Mouse (Mus musculus) limb, embryonic 15.5 days (tissue): ENCODE results near the gene Ercc1. TPM values are rescaled to one million over a fixed set of nuclear protein-coding genes. Genes with fewer than 3 reads are reported as not detected.

Experiments used
- microRNA counts: library from miRNA; unstranded; fragments of <30 nt; microRNA quantifications from one replicate; lab custom pipeline; 2016
- microRNA-seq: library from miRNA; unstranded; fragments of <30 nt; microRNA quantifications from one replicate; pipeline ENCODE4, GENCODE M21; 2016
- polyA plus RNA-seq: library from polyadenylated mRNA; unstranded; fragments of >200 nt; fragmentation: Nextera tagmentation; extraction: Ambion mirVana; gene quantifications from 2 replicates; pipeline ENCODE4 v1.2.1, GENCODE M21; 2015

The Ercc1 gene
- polyA plus RNA-seq, 1 experiment from 2014 or later, result 75.7 TPM

MicroRNAs within 50 kb of the gene (microRNA counts, 519-probe panel; counts per million panel counts)
- not detected for microRNA mmu-miR-343 (lab: Ali Mortazavi, UCI)

Small RNA genes lying within 50 kb of the gene (microRNA-seq; reads per million reads assigned to microRNA genes)
- not detected for gene Mir343

Other genes starting within 250 kb of the Ercc1 start
- gene Gm4969, start 226.4 kb upstream of the Ercc1 start, polyA plus RNA-seq, result 2.4 and 2.6 TPM in 2 replicates
- gene Fbxo46, start 224.9 kb upstream of the Ercc1 start, polyA plus RNA-seq, result 16.1 and 16.9 TPM in 2 replicates
- gene Qpctl, start 195.5 kb upstream of the Ercc1 start, polyA plus RNA-seq, result 13.7 and 13.8 TPM in 2 replicates
- 124 and 130 TPM in 2 replicates for gene Snrpd2, start 195.1 kb upstream of the Ercc1 start, polyA plus RNA-seq
- gene Gipr, start 178.7 kb upstream of the Ercc1 start, polyA plus RNA-seq, result 1.0 and 1.2 TPM in 2 replicates
- gene Eml2, start 168.4 kb upstream of the Ercc1 start, polyA plus RNA-seq, result 8.7 and 12.8 TPM in 2 replicates
- gene Gpr4, start 132.2 kb upstream of the Ercc1 start, polyA plus RNA-seq, result 2.4 and 3.0 TPM in 2 replicates
- 28.4 and 31.5 TPM in 2 replicates for gene Opa3, start 116.4 kb upstream of the Ercc1 start, polyA plus RNA-seq
- gene Vasp, start 73.0 kb upstream of the Ercc1 start, polyA plus RNA-seq, result 73.8 and 84.0 TPM in 2 replicates
- gene Ppm1n, start 64.7 kb upstream of the Ercc1 start, polyA plus RNA-seq, result 0.16 and 0.19 TPM in 2 replicates
- gene Rtn2, start 62.2 kb upstream of the Ercc1 start, polyA plus RNA-seq, result 21.4 and 48.2 TPM in 2 replicates
- 0.29 and 0.41 TPM in 2 replicates for gene Fosb, start 34.7 kb upstream of the Ercc1 start, polyA plus RNA-seq
- 32.9 and 34.2 TPM in 2 replicates for gene Cd3eap, start 14.7 kb downstream of the Ercc1 start, polyA plus RNA-seq
- gene Ppp1r13l, start 15.0 kb downstream of the Ercc1 start, polyA plus RNA-seq, result 20.0 and 24.8 TPM in 2 replicates
- gene Ercc2, start 37.2 kb downstream of the Ercc1 start, polyA plus RNA-seq, result 14.0 and 14.9 TPM in 2 replicates
- 37.5 and 37.6 TPM in 2 replicates for gene Klc3, start 59.3 kb downstream of the Ercc1 start, polyA plus RNA-seq
- 139 and 815 TPM in 2 replicates for gene Ckm, start 60.0 kb downstream of the Ercc1 start, polyA plus RNA-seq
- gene Mark4, start 114.0 kb downstream of the Ercc1 start, polyA plus RNA-seq, result 8.2 and 9.3 TPM in 2 replicates
- 1.4 and 1.6 TPM in 2 replicates for gene Exoc3l2, start 118.6 kb downstream of the Ercc1 start, polyA plus RNA-seq
- 1.8 and 2.0 TPM in 2 replicates for gene Bloc1s3, start 163.6 kb downstream of the Ercc1 start, polyA plus RNA-seq
- 94.7 and 97.9 TPM in 2 replicates for gene Trappc6a, start 163.6 kb downstream of the Ercc1 start, polyA plus RNA-seq
- 1.7 and 2.5 TPM in 2 replicates for gene Nkpd1, start 173.1 kb downstream of the Ercc1 start, polyA plus RNA-seq
- gene Ppp1r37, start 218.3 kb downstream of the Ercc1 start, polyA plus RNA-seq, result 25.1 and 26.3 TPM in 2 replicates
- gene Zfp296, start 232.5 kb downstream of the Ercc1 start, polyA plus RNA-seq, result 1.00 and 1.1 TPM in 2 replicates
- gene Gemin7, start 232.8 kb downstream of the Ercc1 start, polyA plus RNA-seq, result 144 and 149 TPM in 2 replicates